Mouse (Mus musculus) E14TG2a.4 (cell line): Measurements from ENCODE around the gene Sephs2.
A peak's percentile ranks its signal among the peaks of the same experiment; 100 is the strongest.

ENCODE experiments used
- CTCF ChIP-seq: conservative IDR thresholded peaks from 2 replicates; pipeline ENCODE4 v1.5.1; 2014; ENCODE audit warnings: low read length
- NANOG ChIP-seq: IDR thresholded peaks from 2 replicates; pipeline ENCODE4 v1.6.1; 2014; ENCODE audit warnings: borderline replicate concordance, low read length, mixed read lengths

GRCm38 (mm10) chr7:127225147-127225995 is 48.5 kb downstream of the Sephs2 start:
- TF ChIP-seq CTCF (no peak), NANOG (peak; percentile 82)
